ENCODE assay signal across 12 mouse cellular contexts in the genomic region with DNA sequence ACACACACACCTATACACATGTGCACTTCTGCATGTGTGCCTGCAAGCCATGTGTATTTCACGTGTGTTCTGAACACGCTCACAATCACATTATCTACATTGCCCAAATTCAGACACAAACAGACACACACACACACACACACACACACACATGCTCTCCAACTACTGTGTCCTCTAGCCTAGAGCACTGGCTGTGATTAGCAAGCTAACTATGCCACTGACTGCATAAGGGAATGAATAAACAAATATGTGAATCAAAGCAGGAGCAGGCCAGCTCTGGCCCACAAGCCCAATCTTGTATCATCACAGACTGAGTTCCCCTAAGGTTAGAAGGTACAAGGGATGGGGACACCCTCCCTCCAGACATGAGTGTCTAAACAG.
DNase-seq lines count a peak whose midpoint lies in the region; ATAC-seq lines count a peak whose summit lies in the region.
"Had no signal": no experiment of that assay in that cellular context is flagged by ENCODE, and none has a peak within 500 bp of the region (broad histone marks: within the 10 kb centered on the region; RNA-seq: fewer than 3 reads in every experiment).

No protein-coding gene starts in this region.

- no peaks in the 10 kb centered on the region for H3K27me3 ChIP-seq in embryonic facial prominence, embryonic 15.5 days
- H3K27me3 ChIP-seq in hindbrain, embryonic 16.5 days (replicated peaks; ENCODE audit: control insufficient read depth, insufficient read depth, low read length): no peaks in the 10 kb centered on the region
- no peaks in the 10 kb centered on the region for H3K27me3 ChIP-seq in midbrain, embryonic 15.5 days (replicated peaks)
- H3K27me3 ChIP-seq: intestine, embryonic 15.5 days had no signal

- no peak overlapping the region for H3K9ac ChIP-seq in embryonic facial prominence, embryonic 15.5 days
- H3K9ac ChIP-seq in hindbrain, embryonic 16.5 days (ENCODE audit: low read depth, low read length): no peak overlapping the region
- peak overlapping the region; percentile 1; the same call in 1 of the 2 replicates for H3K9ac ChIP-seq in midbrain, embryonic 15.5 days
- H3K9ac ChIP-seq: intestine, embryonic 15.5 days; liver, embryonic 14.5 days had no signal

- WGBS in embryonic facial prominence, embryonic 15.5 days: 42% methylated on average over 2 of the region's 2 CpGs
- 67% methylated on average over 2 of the region's 2 CpGs for whole genome bisulfite sequencing in hindbrain, embryonic 16.5 days
- 71% methylated on average over 2 of the region's 2 CpGs for WGBS in midbrain, embryonic 15.5 days

- peak overlapping the region; percentile 59 for H3K27ac ChIP-seq in embryonic facial prominence, embryonic 15.5 days (replicated peaks)
- peak overlapping the region; percentile 65 for H3K27ac ChIP-seq in hindbrain, embryonic 16.5 days (ENCODE audit: low read depth, low read length)
- H3K27ac ChIP-seq in midbrain, embryonic 15.5 days: peak overlapping the region; percentile 71
- H3K27ac ChIP-seq: intestine, embryonic 15.5 days; liver, embryonic 14.5 days; macrophage had no signal

- H3K4me3 ChIP-seq in embryonic facial prominence, embryonic 15.5 days (replicated peaks): no peak overlapping the region
- H3K4me3 ChIP-seq in hindbrain, embryonic 16.5 days (ENCODE audit: low read length): no peak overlapping the region
- H3K4me3 ChIP-seq in midbrain, embryonic 15.5 days: no peak overlapping the region
- H3K4me3 ChIP-seq: intestine, embryonic 15.5 days had no signal

- no peaks in the 10 kb centered on the region for H3K9me3 ChIP-seq in embryonic facial prominence, embryonic 15.5 days (replicated peaks)
- H3K9me3 ChIP-seq in hindbrain, embryonic 16.5 days (ENCODE audit: control insufficient read depth, low read length): no peaks in the 10 kb centered on the region
- no peaks in the 10 kb centered on the region for H3K9me3 ChIP-seq in midbrain, embryonic 15.5 days
- H3K9me3 ChIP-seq: intestine, embryonic 15.5 days had no signal

- peak; percentile 18; the same call in 1 of the 2 replicates for ATAC-seq in frontal cortex, adult (ENCODE audit: low TSS enrichment)
- no peak for ATAC-seq in embryonic facial prominence, embryonic 15.5 days (ENCODE audit: insufficient number of reproducible peaks, low FRiP score, low TSS enrichment, low read depth)
- peak; percentile 38 for ATAC-seq in hindbrain, embryonic 16.5 days
- ATAC-seq in midbrain, embryonic 15.5 days (replicated peaks): no peak; the same call in 1 of the 2 replicates
- ATAC-seq: intestine, embryonic 15.5 days had no signal

- no peak for DNase-seq in frontal cortex, postnatal 36 days (ENCODE audit: low spot score in 2 of 2)
- no peak for DNase-seq in layer of hippocampus, postnatal 10 days (ENCODE audit: low spot score in 2 of 2)
- DNase-seq in cerebellum, adult 9-10 months: no peak
- no peak for DNase-seq in embryo, embryonic 11 days
- DNase-seq: thymus, adult 2 months had no signal

- H3K4me1 ChIP-seq in embryonic facial prominence, embryonic 15.5 days: peaks cover 22% of the 10 kb centered on the region
- H3K4me1 ChIP-seq in hindbrain, embryonic 16.5 days (ENCODE audit: control insufficient read depth, insufficient read depth, low read depth, low read length): peaks cover 12% of the 10 kb centered on the region
- H3K4me1 ChIP-seq in midbrain, embryonic 15.5 days: peaks cover 30% of the 10 kb centered on the region

- H3K36me3 ChIP-seq in embryonic facial prominence, embryonic 15.5 days: no peaks in the 10 kb centered on the region
- H3K36me3 ChIP-seq in hindbrain, embryonic 16.5 days (ENCODE audit: control insufficient read depth, insufficient read depth, low read length): no peaks in the 10 kb centered on the region
- H3K36me3 ChIP-seq in midbrain, embryonic 15.5 days (replicated peaks): no peaks in the 10 kb centered on the region
- H3K36me3 ChIP-seq: intestine, embryonic 15.5 days had no signal

- H3K4me2 ChIP-seq in embryonic facial prominence, embryonic 15.5 days (replicated peaks): no peak overlapping the region
- H3K4me2 ChIP-seq in hindbrain, embryonic 16.5 days (ENCODE audit: low read length): peak overlapping the region; percentile 6
- no peak overlapping the region for H3K4me2 ChIP-seq in midbrain, embryonic 15.5 days
- H3K4me2 ChIP-seq: intestine, embryonic 15.5 days had no signal

Comparison
In these comparisons a context has a peak if more than half of its experiments do, and no peak if none do; other contexts are left out.
1. ATAC-seq: peak in frontal cortex, adult (single experiment) and hindbrain, embryonic 16.5 days (single experiment); none in embryonic facial prominence, embryonic 15.5 days (single experiment) and midbrain, embryonic 15.5 days (single experiment).
2. Peak in every context shown above with its lines, with median percentiles within 50 percentile points of each other: H3K27ac ChIP-seq.